Mouse (Mus musculus): ENCODE results near the gene Map4k2.

DNA sequence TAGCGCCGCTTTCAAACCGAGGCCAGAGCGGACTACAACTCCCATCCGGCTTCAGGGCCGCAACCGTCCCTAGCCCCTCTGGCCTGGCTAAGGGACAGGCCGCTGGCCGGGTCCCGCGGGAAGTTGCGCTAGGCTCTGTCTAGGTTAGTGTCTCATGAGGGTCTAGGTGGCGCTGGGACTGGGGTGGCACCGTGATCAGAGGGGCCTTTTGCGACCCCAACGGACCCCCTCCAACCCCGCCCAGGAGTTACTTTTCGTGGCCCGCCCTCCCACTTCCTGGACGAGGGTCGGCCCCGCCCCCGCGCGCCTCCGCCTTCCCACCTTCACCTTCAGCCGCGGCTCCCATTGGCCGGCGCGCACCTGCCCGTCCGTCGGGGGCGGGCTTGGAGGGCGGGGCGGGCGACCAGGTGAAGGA is 34.8 kb upstream of the Map4k2 start, which contains the start of gene Cdc42bpg:
- TF ChIP-seq POLR2A (IDR thresholded peaks at IDR 0.05; ENCODE audit: borderline replicate concordance, low read depth, low read length): no peak
- TF ChIP-seq CTCF (IDR thresholded peaks at IDR 0.05; ENCODE audit: low read depth, low read length): no peak
